Mouse (Mus musculus): ENCODE data around the gene Cnpy1. TPM values are rescaled to one million over a fixed set of nuclear protein-coding genes. Genes with fewer than 3 reads are reported as not detected.

Gene Cnpy1
- total and polyA plus RNA-seq, 2 experiments, result under 0.01 TPM; not detected in 1

DNA sequence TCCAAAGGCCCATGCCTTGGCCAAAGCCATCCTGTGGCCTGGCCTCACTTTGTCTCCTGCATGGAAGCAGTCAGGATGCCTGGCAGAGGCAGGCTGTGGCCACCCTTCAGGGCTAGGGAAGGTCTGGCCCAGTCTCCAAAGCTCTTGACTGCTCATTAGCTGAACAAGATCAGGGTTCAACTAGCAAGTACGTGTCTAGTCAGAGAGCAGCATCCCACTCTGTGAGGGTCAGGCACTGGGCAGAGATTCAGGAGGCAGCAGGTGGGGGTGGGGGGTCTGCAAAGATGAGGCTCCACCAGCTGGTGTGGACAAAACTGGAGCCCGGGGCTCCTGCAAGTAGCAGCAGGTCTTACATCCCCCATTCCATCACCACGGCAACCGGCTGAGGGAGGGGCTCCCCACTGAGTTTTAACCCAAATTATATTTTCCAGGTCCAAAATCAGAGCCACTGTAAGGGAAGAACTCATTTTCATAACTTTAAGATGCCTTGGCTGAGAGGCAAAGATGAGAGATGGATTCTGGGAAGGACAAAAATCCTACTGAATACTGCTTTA lies 5.7 kb upstream of the Cnpy1 start:
- no peak overlapping the region for H3K4me3 ChIP-seq (ENCODE audit: insufficient read depth, low read depth, low read length)
- H3K4me1 ChIP-seq (ENCODE audit: control insufficient read depth, insufficient read depth, low read length), result no peaks in the 10 kb centered on the region
- H3K9ac ChIP-seq (ENCODE audit: low read depth, low read length), result no peak overlapping the region
- DNase-seq (ENCODE audit: extremely low read depth, low read depth, low spot score), result no peak
- H3K79me2 ChIP-seq (ENCODE audit: control insufficient read depth, insufficient read depth, low read length), result no peaks in the 10 kb centered on the region
- 73% methylated on average over 4 of the region's 4 CpGs for WGBS
- TF ChIP-seq POLR2A (IDR thresholded peaks at IDR 0.05; ENCODE audit: extremely low read depth, insufficient read depth, low read length) (no peak), CTCF (IDR thresholded peaks at IDR 0.05; ENCODE audit: low read depth, low read length) (no peak)
- H3K36me3 ChIP-seq (ENCODE audit: control insufficient read depth, insufficient read depth, low read length), result no peaks in the 10 kb centered on the region
- no peaks in the 10 kb centered on the region for H3K27me3 ChIP-seq (ENCODE audit: control insufficient read depth, insufficient read depth, low read length)
- no peak overlapping the region for H3K27ac ChIP-seq (replicated peaks; ENCODE audit: insufficient read depth, low read depth, low read length)

DNA sequence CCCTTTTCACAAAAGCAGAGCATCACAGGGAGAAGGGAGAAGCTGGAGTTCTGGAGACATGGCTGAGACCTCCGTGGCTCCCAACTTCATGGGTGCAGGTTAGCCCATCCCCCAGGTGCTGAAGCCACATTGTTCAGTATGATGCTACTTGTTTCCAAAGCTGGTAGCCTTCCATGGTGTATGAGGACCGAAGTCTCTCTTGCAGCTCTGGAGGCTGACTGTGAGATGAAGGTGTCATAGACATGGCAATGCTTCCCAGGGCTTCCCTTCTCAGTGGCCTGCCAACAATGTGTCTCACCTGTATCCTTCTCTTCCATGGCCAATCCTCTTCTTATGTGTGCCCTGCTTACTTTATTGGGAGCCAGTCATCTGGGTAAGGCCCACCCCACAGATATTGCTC lies 4.9 kb upstream of the Cnpy1 start:
- TF ChIP-seq POLR2A (IDR thresholded peaks at IDR 0.05; ENCODE audit: extremely low read depth, insufficient read depth, low read length), result no peak
- TF ChIP-seq CTCF (IDR thresholded peaks at IDR 0.05; ENCODE audit: low read depth, low read length), result no peak
- 79% methylated on average over 2 of the region's 2 CpGs for WGBS
- DNase-seq (ENCODE audit: extremely low read depth, low read depth, low spot score), result no peak
- no peaks in the 10 kb centered on the region for H3K36me3 ChIP-seq (ENCODE audit: control insufficient read depth, insufficient read depth, low read length)
- H3K4me3 ChIP-seq (ENCODE audit: insufficient read depth, low read depth, low read length), result no peak overlapping the region
- no peak overlapping the region for H3K9ac ChIP-seq (ENCODE audit: low read depth, low read length)
- H3K27ac ChIP-seq (replicated peaks; ENCODE audit: insufficient read depth, low read depth, low read length), result no peak overlapping the region
- no peaks in the 10 kb centered on the region for H3K4me1 ChIP-seq (ENCODE audit: control insufficient read depth, insufficient read depth, low read length)
- H3K79me2 ChIP-seq (ENCODE audit: control insufficient read depth, insufficient read depth, low read length), result no peaks in the 10 kb centered on the region
- H3K27me3 ChIP-seq (ENCODE audit: control insufficient read depth, insufficient read depth, low read length), result no peaks in the 10 kb centered on the region

DNA sequence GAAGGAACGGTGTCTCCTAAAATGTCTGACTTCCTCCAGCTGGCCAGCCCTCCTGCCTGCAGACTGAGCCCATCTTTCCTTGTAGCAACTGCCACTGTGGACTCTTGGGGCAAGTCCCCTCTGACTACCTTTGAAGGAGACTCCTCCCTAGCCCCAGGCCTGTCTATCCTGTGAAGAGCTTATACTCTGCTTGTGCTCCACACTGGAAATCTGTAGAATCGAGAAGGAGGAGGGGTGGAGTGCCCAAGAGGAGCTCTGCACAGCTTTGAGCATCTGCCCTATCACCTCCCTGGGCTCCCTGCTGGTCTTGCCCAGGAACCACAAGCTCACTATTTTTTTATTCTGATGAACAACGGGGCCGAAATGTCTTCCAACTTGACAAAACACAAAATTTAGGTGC lies 485 bp downstream of the Cnpy1 start:
- Histone ChIP-seq H3K4me1 (ENCODE audit: control insufficient read depth, insufficient read depth, low read length) (no peaks in the 10 kb centered on the region), H3K4me3 (ENCODE audit: insufficient read depth, low read depth, low read length) (no peak overlapping the region), H3K27me3 (ENCODE audit: control insufficient read depth, insufficient read depth, low read length) (no peaks in the 10 kb centered on the region), H3K9ac (ENCODE audit: low read depth, low read length) (no peak overlapping the region), H3K79me2 (ENCODE audit: control insufficient read depth, insufficient read depth, low read length) (no peaks in the 10 kb centered on the region), H3K36me3 (ENCODE audit: control insufficient read depth, insufficient read depth, low read length) (no peaks in the 10 kb centered on the region), H3K27ac (replicated peaks; ENCODE audit: insufficient read depth, low read depth, low read length) (no peak overlapping the region)
- TF ChIP-seq CTCF (IDR thresholded peaks at IDR 0.05; ENCODE audit: low read depth, low read length) (no peak), POLR2A (IDR thresholded peaks at IDR 0.05; ENCODE audit: extremely low read depth, insufficient read depth, low read length) (no peak)
- WGBS, result 69% methylated on average over 4 of the region's 4 CpGs
- no peak for DNase-seq (ENCODE audit: extremely low read depth, low read depth, low spot score)

DNA sequence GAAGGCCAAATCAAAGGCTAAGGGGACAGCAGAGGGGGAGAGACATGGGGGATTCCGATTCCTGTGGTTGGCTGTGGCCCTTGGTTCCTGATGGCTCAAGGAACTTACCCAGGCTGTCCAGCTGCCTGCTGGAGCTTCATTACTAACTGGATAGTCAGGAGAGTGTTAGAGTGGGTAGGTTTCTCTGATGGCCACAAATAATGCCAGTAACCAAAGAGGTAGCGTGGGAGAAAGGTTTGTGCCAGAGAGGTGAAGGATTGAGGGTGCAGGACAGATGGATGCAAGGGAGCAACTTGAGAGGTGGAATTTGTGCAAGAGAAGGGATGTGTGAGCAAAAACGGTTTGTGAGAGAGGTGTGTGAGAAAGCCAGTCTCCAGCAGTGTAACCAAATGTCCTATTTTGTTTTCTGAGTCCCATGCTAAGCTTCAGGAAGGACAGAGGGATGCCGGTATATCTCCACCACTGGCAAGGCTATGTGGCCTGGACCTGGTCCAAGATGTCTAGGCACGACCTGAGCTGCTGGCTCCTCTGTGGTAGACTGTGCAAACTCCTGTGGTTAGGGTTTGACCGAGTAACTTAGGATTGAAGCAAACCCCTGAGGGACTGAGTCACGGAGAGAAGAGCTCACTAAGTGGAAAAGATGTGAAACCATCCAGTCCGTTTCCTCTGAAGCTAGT lies 2.0 kb downstream of the Cnpy1 start:
- no peak for DNase-seq (ENCODE audit: extremely low read depth, low read depth, low spot score)
- Histone ChIP-seq H3K36me3 (ENCODE audit: control insufficient read depth, insufficient read depth, low read length) (no peaks in the 10 kb centered on the region), H3K79me2 (ENCODE audit: control insufficient read depth, insufficient read depth, low read length) (no peaks in the 10 kb centered on the region), H3K4me3 (ENCODE audit: insufficient read depth, low read depth, low read length) (no peak overlapping the region), H3K4me1 (ENCODE audit: control insufficient read depth, insufficient read depth, low read length) (no peaks in the 10 kb centered on the region), H3K9ac (ENCODE audit: low read depth, low read length) (no peak overlapping the region), H3K27me3 (ENCODE audit: control insufficient read depth, insufficient read depth, low read length) (no peaks in the 10 kb centered on the region), H3K27ac (replicated peaks; ENCODE audit: insufficient read depth, low read depth, low read length) (no peak overlapping the region)
- TF ChIP-seq POLR2A (IDR thresholded peaks at IDR 0.05; ENCODE audit: extremely low read depth, insufficient read depth, low read length) (no peak), CTCF (IDR thresholded peaks at IDR 0.05; ENCODE audit: low read depth, low read length) (no peak)
- 70% methylated on average over 8 of the region's 8 CpGs for WGBS

DNA sequence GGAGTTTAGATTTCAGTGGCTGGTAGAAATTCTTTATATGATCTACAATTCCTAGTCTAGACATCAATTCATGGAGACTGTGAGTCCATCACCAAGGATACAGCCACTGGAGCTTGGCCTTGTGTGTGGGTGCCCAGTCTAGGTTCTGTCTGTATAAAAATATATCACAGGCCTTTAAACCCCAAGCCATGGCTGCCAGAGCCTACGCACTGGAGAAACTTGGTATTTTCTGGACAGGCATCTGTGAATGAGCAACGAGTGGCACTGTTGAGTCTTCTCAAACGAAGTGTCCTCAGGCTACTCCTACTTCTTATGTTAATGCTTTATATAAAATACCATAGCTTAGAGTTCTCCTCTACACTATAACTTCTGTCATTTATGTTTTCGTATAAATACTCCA lies 4.2 kb downstream of the Cnpy1 start:
- Histone ChIP-seq H3K79me2 (ENCODE audit: control insufficient read depth, insufficient read depth, low read length) (no peaks in the 10 kb centered on the region), H3K27me3 (ENCODE audit: control insufficient read depth, insufficient read depth, low read length) (no peaks in the 10 kb centered on the region), H3K4me3 (ENCODE audit: insufficient read depth, low read depth, low read length) (no peak overlapping the region), H3K36me3 (ENCODE audit: control insufficient read depth, insufficient read depth, low read length) (no peaks in the 10 kb centered on the region), H3K9ac (ENCODE audit: low read depth, low read length) (no peak overlapping the region), H3K4me1 (ENCODE audit: control insufficient read depth, insufficient read depth, low read length) (no peaks in the 10 kb centered on the region), H3K27ac (replicated peaks; ENCODE audit: insufficient read depth, low read depth, low read length) (no peak overlapping the region)
- TF ChIP-seq CTCF (IDR thresholded peaks at IDR 0.05; ENCODE audit: low read depth, low read length) (no peak), POLR2A (IDR thresholded peaks at IDR 0.05; ENCODE audit: extremely low read depth, insufficient read depth, low read length) (no peak)
- no peak for DNase-seq (ENCODE audit: extremely low read depth, low read depth, low spot score)
- 79% methylated on average over 4 of the region's 4 CpGs for WGBS

DNA sequence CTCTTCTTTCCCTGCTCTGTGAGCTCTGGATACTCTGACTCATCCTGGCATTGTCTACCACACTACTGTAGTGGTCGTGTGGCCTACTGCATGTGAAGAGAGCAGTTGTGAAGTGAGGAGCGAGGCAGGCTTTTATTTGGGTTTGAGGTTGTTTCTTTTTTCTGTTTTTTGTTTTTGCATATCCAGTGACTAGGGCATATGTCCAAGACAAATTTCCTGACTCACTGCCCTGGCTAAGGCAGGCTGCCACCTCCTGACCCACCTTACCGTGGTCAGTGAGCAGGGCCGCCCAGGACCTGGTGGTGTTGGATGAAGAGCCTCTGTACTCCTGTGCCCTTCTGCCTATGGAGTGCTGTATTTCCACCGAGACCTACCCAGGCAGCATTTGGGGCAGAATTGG lies 5.8 kb downstream of the Cnpy1 start:
- H3K27me3 ChIP-seq (ENCODE audit: control insufficient read depth, insufficient read depth, low read length), result no peaks in the 10 kb centered on the region
- H3K27ac ChIP-seq (replicated peaks; ENCODE audit: insufficient read depth, low read depth, low read length), result no peak overlapping the region
- no peaks in the 10 kb centered on the region for H3K79me2 ChIP-seq (ENCODE audit: control insufficient read depth, insufficient read depth, low read length)
- no peaks in the 10 kb centered on the region for H3K36me3 ChIP-seq (ENCODE audit: control insufficient read depth, insufficient read depth, low read length)
- H3K4me3 ChIP-seq (ENCODE audit: insufficient read depth, low read depth, low read length), result no peak overlapping the region
- WGBS, result 74% methylated on average over 5 of the region's 5 CpGs
- TF ChIP-seq POLR2A (IDR thresholded peaks at IDR 0.05; ENCODE audit: extremely low read depth, insufficient read depth, low read length) (no peak), CTCF (IDR thresholded peaks at IDR 0.05; ENCODE audit: low read depth, low read length) (no peak)
- no peaks in the 10 kb centered on the region for H3K4me1 ChIP-seq (ENCODE audit: control insufficient read depth, insufficient read depth, low read length)
- DNase-seq (ENCODE audit: extremely low read depth, low read depth, low spot score), result no peak
- no peak overlapping the region for H3K9ac ChIP-seq (ENCODE audit: low read depth, low read length)
